17 mouse cellular contexts compared by ENCODE assay signal in the genomic region with DNA sequence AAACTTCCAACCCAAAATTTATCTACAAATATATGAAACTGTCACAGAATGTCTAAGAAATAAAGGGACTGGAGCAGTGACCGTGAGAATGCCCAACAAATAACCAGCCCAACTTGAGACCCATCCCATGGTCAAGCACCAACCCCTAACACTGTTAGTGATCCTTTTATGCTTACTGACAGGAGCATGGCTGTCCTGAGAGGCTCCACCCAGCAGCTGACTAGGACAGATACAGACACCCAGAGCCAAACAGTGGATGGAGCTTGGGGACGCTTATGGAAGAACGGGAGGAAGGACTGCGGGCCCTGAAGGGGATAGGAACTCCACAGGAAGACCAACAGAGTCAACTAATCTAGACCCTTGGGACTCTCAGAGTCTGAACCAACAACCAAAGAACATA.
"Had no signal": no experiment of that assay in that cellular context is flagged by ENCODE, and none has a peak within 500 bp of the region (broad histone marks: within the 10 kb centered on the region; RNA-seq: fewer than 3 reads in every experiment).

No protein-coding gene starts in this region.

- H3K9ac ChIP-seq: liver, embryonic 14.5 days; lung, embryonic 14.5 days had no signal

- H3K4me3 ChIP-seq: layer of hippocampus, adult 2 months; left cerebral cortex, adult 2 months had no signal

- H3K27ac ChIP-seq: kidney, postnatal 0 days; layer of hippocampus, adult 2 months; left cerebral cortex, adult 2 months; liver, embryonic 14.5 days; macrophage had no signal

- ATAC-seq: inflammation-experienced regulatory T-cells, adult 6 months; intestine, embryonic 16.5 days; lung, postnatal 0 days had no signal

- DNase-seq: kidney, adult 2 months; kidney, postnatal 25 days; layer of hippocampus, adult 9-11 months; lung, embryonic 14.5 days; midbrain, embryonic 14.5 days; right cerebral cortex, postnatal 25 days; thymus, adult 18-20 months; thymus, postnatal 36 days had no signal

- H3K4me2 ChIP-seq: lung, embryonic 14.5 days; midbrain, embryonic 11.5 days had no signal
